Mouse (Mus musculus): ENCODE results near the gene Epha3. TPM values are rescaled to one million over a fixed set of nuclear protein-coding genes. Genes with fewer than 3 reads are reported as not detected.

The Epha3 gene
- polyA plus RNA-seq, 2 experiments from 2014 or later: 0.47 to 0.89 TPM

DNA sequence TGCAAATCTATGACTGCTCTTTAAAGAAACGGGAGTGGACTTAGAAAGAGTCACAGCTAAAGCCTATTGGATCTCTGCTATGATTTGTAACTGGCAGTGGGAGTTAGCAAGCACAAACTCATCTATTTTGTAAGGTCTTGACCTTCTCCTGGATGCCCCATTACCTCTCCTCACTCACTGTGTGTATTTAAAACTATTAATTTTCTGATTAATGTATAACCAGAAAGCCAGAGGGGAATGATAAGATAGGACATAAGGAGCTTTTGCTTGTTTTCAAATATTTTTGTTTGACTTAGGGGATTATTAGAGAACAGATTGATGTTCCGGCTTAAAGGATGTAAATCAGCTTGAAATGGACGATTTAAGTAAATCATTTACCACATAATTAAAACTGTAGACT is 213.2 kb downstream of the Epha3 start:
- no peak for ATAC-seq

DNA sequence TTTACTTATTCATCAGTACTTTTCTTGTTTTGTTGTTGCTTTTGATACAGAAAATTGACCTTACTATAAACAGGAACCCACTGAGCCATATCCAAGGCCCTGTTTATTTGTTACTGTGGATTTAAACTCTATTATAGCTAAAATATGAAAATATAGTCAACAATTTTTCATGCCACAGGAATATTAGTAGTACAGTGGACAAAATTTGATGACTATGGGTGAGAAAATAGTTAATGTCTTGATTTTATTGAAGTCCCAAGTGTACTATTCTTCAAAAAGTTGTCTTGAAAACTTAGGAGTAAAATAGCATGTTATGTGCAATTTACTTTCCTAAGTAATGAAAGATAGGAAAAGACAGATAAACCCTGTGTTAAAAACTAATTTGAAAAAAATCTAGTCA is 217.4 kb downstream of the Epha3 start:
- no peak for ATAC-seq

GRCm38 (mm10) chr16:63642641-63643040 is 221.3 kb downstream of the Epha3 start:
- ATAC-seq: no peak

- no peak for ATAC-seq
These were observed 222.4 kb downstream of the Epha3 start for GRCm38 (mm10) chr16:63641603-63642002.

GRCm38 (mm10) chr16:63638701-63639100 is 225.3 kb downstream of the Epha3 start:
- no peak for ATAC-seq

DNA sequence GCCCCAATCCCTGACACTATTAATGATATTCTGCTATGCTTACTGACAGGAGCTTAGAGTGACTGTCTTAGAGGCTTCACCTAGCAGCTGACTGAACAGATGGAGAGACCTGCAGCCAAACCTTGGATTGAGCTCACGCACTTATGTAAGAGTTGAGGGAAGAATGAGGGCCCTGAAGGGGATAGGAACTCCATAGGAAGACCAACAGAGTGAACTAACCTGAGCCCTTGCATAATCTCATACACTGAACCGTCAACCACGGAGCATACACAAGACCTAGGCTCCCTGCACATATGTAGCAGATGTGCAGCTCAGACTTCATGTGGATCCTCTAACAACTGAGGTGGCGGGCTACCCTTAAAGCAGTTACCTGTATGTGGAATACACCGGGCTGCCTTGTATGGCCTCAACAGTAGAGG is 230.2 kb downstream of the Epha3 start:
- no peak for ATAC-seq

DNA sequence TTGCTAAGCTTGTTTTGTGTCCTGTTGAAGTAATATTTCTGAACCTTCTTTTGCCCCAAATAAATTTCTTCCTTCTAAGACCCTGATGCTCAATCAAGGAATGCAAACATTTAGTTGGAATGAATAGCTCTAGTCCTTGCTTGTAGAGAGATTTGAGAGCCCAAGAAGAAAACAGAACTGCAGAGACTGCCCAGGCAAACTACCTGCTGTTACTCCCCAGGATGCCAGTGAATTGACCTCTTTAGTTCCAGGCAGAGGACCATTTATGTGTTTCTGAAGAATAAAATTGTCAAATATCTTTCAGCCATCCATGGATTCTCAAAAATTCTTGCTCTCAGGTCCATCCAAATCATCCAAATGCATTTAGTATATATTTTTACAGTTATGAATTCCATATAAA is 238.7 kb downstream of the Epha3 start:
- no peak for ATAC-seq

DNA sequence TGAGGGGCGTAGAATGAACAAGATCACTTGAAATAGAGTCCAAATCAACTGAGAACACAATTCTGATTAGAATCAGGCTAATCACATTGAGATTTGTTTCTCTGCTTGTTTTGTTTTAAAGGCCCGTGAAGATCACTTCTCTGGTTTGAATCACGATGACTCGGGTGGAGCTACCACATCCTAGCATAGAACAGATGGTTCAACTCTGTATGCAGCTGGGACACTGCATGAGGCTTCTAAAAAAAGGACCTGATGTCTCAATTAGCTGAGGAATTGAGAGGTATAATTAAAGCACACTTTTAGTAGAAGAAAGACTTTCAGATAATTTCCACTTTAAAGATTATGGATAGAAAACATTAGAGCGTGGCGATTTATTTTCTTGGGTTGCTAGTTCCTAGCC is 242.1 kb downstream of the Epha3 start:
- ATAC-seq: no peak

- no peak for ATAC-seq
These were observed 248.6 kb downstream of the Epha3 start for GRCm38 (mm10) chr16:63615396-63615795.

GRCm38 (mm10) chr16:63613006-63613405 is 251.0 kb downstream of the Epha3 start:
- ATAC-seq: no peak

- no peak for ATAC-seq
These were observed 263.7 kb downstream of the Epha3 start for GRCm38 (mm10) chr16:63600229-63600628.

- no peak for ATAC-seq
These were observed 269.3 kb downstream of the Epha3 start for GRCm38 (mm10) chr16:63594656-63595055.

GRCm38 (mm10) chr16:63569746-63570145 is 294.2 kb downstream of the Epha3 start:
- ATAC-seq: no peak

GRCm38 (mm10) chr16:63566106-63566836 is 297.7 kb downstream of the Epha3 start:
- ATAC-seq: no peak

- no peak for ATAC-seq
These were observed 307.4 kb downstream of the Epha3 start for GRCm38 (mm10) chr16:63556410-63557146.

DNA sequence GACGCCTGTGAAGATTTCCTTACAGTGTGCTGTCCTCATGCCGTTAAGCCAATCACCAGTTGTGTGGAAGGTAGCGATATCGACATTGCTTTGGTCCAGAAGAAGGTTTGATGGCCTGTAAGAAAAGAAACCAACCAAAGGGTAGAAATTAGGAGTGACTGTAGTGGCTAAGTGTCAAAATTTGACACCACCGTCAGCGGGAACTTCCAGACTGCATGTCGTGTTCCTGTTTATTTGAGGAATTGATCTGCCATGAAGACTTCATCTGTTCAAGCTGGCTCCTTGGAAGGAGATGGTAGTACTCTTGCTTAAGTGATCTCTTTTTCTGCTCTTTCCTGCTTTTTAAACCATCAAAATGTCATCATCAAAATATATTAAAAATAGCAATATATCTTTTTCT is 311.4 kb downstream of the Epha3 start:
- no peak for ATAC-seq

DNA sequence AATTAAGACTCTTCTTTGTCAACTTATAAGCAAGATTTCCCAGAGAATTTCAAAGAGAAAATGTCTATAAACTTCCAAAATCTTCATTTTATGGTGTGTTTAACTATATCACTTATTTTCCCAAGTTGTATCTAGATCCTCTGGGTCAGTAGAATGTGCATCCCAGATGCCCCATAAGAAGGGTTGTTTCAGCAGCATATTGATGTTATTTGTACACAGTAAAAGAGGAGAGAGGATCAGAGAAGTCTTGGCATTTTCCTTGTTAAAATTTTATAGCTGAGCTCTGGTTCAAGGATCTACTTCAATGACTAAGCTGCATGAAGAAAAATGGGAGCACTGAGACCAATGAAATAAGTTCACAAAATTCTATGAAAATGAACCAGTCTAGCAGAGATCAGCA is 324.5 kb downstream of the Epha3 start:
- no peak for ATAC-seq

DNA sequence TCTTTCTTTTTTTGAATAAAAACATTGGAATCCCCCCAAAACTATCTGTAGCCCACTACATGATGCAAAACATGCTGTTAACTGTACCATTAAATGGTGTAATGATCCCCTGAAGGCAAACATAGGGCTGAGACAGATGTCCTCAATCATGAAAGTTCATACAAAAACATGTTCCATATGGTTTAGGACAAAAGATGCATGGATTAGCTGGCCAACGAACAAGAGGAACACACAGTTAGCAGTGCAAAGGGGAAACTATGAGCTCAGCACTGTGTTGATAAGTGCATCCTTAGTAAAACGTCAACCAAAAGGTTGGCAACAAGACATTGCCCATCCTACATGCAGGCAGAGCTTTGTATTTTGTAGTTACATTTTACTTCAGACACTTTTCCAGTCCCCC is 335.2 kb downstream of the Epha3 start:
- ATAC-seq: no peak

DNA sequence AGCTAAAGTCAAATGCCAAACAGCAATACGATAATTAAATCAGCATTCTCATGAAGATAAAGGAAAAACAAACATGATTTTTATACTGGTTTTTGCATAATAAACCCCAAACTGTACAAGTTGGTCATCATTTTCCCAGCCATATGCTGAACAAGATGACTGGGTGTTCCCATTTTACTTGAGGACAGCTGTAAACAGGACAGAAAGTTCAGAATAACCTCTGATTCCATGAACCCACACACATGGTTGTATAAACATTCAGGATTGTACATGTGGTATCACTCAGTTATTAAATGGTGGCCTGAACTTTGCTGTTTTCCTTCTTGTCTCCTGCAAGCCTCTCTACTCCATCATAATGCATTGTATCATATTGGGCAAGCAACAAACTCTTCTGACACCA is 346.3 kb downstream of the Epha3 start:
- no peak for ATAC-seq

DNA sequence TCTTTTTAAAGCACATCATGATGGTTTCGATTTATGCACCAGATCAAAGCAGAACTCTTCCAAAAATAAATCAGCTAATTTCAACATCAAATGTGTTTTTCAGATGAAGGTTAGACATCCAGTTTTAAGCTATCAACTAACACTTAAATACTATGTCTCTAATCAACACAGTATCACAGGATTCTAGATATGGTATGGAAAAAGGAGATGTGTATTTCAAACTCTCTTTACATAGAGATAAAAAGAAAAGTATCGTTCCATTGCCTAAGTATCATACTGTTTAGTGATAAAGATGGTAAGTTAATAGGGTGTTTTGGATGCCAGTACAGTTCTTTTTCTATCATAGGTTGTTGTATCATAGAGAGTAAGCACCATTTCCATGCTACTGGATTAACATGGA is 353.9 kb downstream of the Epha3 start:
- no peak for ATAC-seq

DNA sequence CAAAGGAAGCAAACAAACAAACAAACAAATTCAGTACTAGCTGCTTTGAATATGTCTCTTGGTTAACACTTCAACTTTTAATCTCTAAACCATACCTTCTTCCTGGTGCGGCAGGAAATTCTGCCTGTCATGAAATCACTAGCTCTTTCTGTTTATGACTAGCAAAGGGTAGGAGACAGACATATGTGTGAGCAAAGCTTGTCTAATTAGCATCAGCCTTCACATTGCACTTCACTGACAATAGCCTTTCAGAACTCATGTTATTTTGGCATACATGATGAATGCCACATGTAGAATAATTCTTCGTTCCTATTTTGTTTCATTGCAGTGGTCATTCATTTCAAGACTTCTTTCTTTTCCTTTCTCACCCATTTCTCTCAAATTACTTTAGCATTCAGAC is 357.5 kb downstream of the Epha3 start:
- no peak for ATAC-seq

- ATAC-seq: no peak
These were observed 362.5 kb downstream of the Epha3 start for GRCm38 (mm10) chr16:63501456-63501855.

DNA sequence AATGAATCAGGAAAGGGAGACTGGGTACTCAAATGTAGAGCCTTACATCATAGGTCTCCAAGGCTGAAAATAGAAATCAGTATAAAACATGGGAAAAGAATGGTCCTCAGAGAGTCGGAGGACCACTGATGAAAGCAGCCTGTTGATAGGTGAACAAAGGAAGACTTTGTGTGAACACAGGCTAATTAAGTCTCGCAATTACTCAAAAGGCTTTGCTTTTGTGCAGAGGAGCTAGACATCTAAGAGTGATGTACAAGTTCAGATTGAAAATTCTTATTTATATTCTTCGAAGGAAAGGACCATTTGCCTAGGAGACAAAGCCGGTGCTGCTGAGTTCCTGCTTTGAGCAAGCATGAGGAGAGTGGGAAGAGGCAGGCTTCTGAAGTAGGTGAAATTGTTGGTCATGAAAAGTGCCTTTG is 363.0 kb downstream of the Epha3 start:
- ATAC-seq: no peak
